Mouse (Mus musculus) thymus, adult 2 months (tissue): ENCODE data around the gene Olfr214. TPM values are rescaled to one million over a fixed set of nuclear protein-coding genes. Genes with fewer than 3 reads are reported as not detected.
"Not testable (repeated sequence)": the region's sequence is repeated elsewhere in the genome, so short reads cannot be mapped to it uniquely, and the experiment has no call there.

Experiments
- DNase-seq: peaks from one replicate; pipeline ENCODE4 v3.0.0; 2021
- H3K27ac ChIP-seq: fragments of 200-500 bp; 2 replicates; pipeline ENCODE4 v1.5.1; 2012; ENCODE audit warnings: low read length, control low read depth; ENCODE audit not compliant: control insufficient read depth, insufficient read depth
- H3K27me3 ChIP-seq: fragments of 200-500 bp; 2 replicates; pipeline ENCODE4 v1.6.1; 2012; ENCODE audit warnings: mild to moderate bottlenecking, low read length, moderate library complexity, mixed read lengths; ENCODE audit not compliant: control insufficient read depth, insufficient read depth
- H3K36me3 ChIP-seq: fragments of 200-500 bp; 2 replicates; pipeline ENCODE4 v1.6.1; 2012; ENCODE audit warnings: mild to moderate bottlenecking, low read length, moderate library complexity; ENCODE audit not compliant: control insufficient read depth, insufficient read depth
- H3K4me1 ChIP-seq: fragments of 200-500 bp; replicated peaks from 2 replicates; pipeline ENCODE4 v1.6.1; 2012; ENCODE audit warnings: low read length; ENCODE audit not compliant: control insufficient read depth, insufficient read depth
- H3K4me3 ChIP-seq: fragments of 200-500 bp; 2 replicates; pipeline ENCODE4 v1.5.1; 2012; ENCODE audit warnings: mild to moderate bottlenecking, low read length, control low read depth, moderate library complexity; ENCODE audit not compliant: control insufficient read depth, insufficient read depth
- CTCF ChIP-seq: fragments of 200-500 bp; IDR thresholded peaks from 2 replicates; pipeline ENCODE4 v1.5.1; 2012; ENCODE audit warnings: mild to moderate bottlenecking, control low read depth, low read length, moderate library complexity, borderline replicate concordance; ENCODE audit not compliant: control insufficient read depth, poor library complexity, insufficient read depth; ENCODE audit errors: extremely low read depth
- POLR2A ChIP-seq: fragments of 200-500 bp; IDR thresholded peaks from 2 replicates; pipeline ENCODE4 v1.6.1; 2012; ENCODE audit warnings: mild to moderate bottlenecking, low read length, control low read depth, moderate library complexity; ENCODE audit not compliant: control insufficient read depth, poor library complexity, insufficient read depth; ENCODE audit errors: extremely low read depth
- WGBS: fragments of 180-500 bp; shearing (Covaris S2); methylation state at CpG from one replicate; pipeline ENCODE4 v1.1.7; 2018; 5-methylcytosine and 5-hydroxymethylcytosine counted together
- polyA plus RNA-seq: library from polyadenylated mRNA; depleted of rRNA; stranded (reverse); fragments of >200 nt; gene quantifications from 2 replicates; pipeline ENCODE4 v1.2.3, GENCODE M21; 2012; rRNA removed

The Olfr214 gene
- polyA plus RNA-seq, result not detected in 2 replicates

DNA sequence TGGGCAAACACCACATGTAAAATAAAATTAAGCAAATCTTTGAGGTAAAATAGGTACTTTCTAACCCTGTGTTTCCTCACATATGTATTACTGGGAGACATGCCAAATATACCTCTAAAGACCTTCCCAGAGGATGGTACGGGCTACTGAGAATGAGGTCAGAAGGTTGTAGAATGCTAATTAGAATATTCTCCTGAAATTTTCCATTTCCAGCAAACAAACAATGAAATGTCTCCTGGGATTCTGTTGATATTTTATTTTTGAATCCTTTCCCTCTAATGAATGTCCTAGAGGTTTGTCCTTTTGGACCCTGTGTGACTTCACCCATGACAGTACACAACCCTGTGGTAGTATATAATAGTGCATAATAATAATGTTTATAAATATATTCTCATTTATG lies at the start of gene Olfr214:
Gene Olfr214 (plus strand): TSS at position 301 of the 400 bp plus-strand sequence.
- no peak for TF ChIP-seq CTCF
- no peak for TF ChIP-seq POLR2A
- DNase-seq, result no peak
- 95% methylated on average over 1 of the region's 1 CpGs for WGBS
- Histone ChIP-seq H3K4me1 (no peaks in the 10 kb centered on the region), H3K4me3 (no peak within 1 kb of the TSS), H3K27me3 (no peaks in the 10 kb centered on the region), H3K36me3 (no peaks in the 10 kb centered on the region), H3K27ac (no peak within 1 kb of the TSS)

DNA sequence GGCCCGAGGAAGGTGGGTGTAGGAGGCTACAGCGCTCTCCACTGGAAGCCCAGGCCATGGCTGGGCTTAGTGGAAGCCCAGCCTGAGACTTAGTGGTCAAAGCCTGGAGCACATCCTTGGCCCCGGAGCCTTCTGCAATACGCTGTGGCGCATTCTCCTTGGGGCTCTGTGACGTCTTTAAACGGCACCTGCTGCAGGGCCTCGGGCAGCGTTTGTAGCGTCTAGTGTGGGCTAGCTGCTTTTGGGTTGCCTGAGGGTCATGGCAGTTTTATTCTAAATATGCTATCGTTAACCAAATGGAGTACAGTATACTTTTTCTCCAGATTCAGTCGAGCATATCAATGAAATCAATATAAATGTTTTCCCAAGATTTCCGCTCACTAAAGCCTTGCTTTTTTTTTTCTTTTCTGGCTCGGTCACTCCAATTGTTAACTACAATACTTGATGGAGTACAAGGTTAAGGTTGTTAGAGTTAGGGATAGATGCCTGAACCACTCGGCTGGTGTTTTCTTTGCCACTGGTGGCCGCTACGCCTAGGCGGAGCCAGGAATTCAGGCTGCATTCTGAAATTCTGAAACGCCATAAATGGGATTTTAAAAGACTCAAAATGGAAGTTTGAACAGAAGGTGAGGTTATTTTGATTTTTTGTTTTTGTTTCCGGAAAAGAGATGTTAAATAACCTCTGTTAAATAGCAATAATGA lies 47.6 kb upstream of the Olfr214 start, which contains the start of gene Olfr212:
Gene Olfr212 (plus strand): TSS at position 215 of the 702 bp plus-strand sequence.
- 95% methylated on average over 20 of the region's 20 CpGs for WGBS
- not testable (repeated sequence) for H3K36me3 ChIP-seq, H3K4me1 ChIP-seq, H3K27me3 ChIP-seq, H3K4me3 ChIP-seq, H3K27ac ChIP-seq, DNase-seq

GRCm38 (mm10) chr6:116514832-116515231 lies 39.2 kb upstream of the Olfr214 start:
- no peak for TF ChIP-seq POLR2A
- TF ChIP-seq CTCF, result no peak
- H3K36me3 ChIP-seq, result no peaks in the 10 kb centered on the region
- no peak overlapping the region for H3K4me3 ChIP-seq
- no peak overlapping the region for H3K27ac ChIP-seq
- no peak for DNase-seq
- no peaks in the 10 kb centered on the region for H3K27me3 ChIP-seq
- no peaks in the 10 kb centered on the region for H3K4me1 ChIP-seq

DNA sequence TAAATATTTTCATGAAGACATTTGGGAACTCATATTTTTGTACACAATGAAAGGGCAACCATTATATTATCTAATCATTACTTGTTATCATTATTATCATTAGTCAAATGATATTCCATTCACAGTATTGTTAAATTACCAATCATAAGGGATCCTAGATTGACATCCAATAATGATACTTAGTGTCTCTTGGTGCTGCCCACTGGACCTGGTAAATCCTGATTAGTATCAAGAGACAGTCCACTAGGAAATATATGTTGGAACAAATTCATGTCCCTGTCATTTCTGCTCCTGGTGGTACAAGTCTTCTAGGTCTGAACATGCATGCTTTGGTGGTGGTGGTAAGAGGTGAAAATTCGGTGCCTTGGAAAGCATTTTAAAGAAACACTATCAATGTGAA lies 15.9 kb upstream of the Olfr214 start, which contains the start of gene Olfr213:
Gene Olfr213 (plus strand): TSS at position 301 of the 400 bp plus-strand sequence.
- Histone ChIP-seq H3K27ac (no peak within 1 kb of the TSS), H3K27me3 (no peaks in the 10 kb centered on the region), H3K4me3 (no peak within 1 kb of the TSS), H3K4me1 (no peaks in the 10 kb centered on the region), H3K36me3 (no peaks in the 10 kb centered on the region)
- 78% methylated on average over 1 of the region's 1 CpGs for WGBS
- no peak for DNase-seq
- TF ChIP-seq POLR2A (no peak), CTCF (no peak)

- no peaks in the 10 kb centered on the region for H3K36me3 ChIP-seq
- WGBS, result 13% methylated on average over 2 of the region's 2 CpGs
These were observed 11.5 kb upstream of the Olfr214 start for GRCm38 (mm10) chr6:116542500-116542899.

GRCm38 (mm10) chr6:116550841-116551240 lies 3.2 kb upstream of the Olfr214 start, which contains the start of gene Gm5580:
Gene Gm5580 (plus strand): TSS chr6:116551141.
- WGBS, result 98% methylated on average over 11 of the region's 11 CpGs
- not testable (repeated sequence) for H3K4me1 ChIP-seq, H3K4me3 ChIP-seq, H3K27ac ChIP-seq, H3K36me3 ChIP-seq, DNase-seq, H3K27me3 ChIP-seq

More at GRCm38 (mm10) chr6:116542500-116542899, 11.5 kb upstream of the Olfr214 start:
- TF ChIP-seq CTCF (no peak), POLR2A (no peak)
- Histone ChIP-seq H3K27me3 (no peaks in the 10 kb centered on the region), H3K4me1 (no peaks in the 10 kb centered on the region), H3K27ac (no peak overlapping the region), H3K4me3 (no peak overlapping the region)
- DNase-seq, result no peak

GRCm38 (mm10) chr6:116554952-116555351 lies 917 bp downstream of the Olfr214 start:
- 61% methylated on average over 3 of the region's 3 CpGs for WGBS

More at GRCm38 (mm10) chr6:116554952-116555351, 917 bp downstream of the Olfr214 start:
- Histone ChIP-seq H3K4me3 (no peak overlapping the region), H3K4me1 (no peaks in the 10 kb centered on the region), H3K27ac (no peak overlapping the region), H3K36me3 (no peaks in the 10 kb centered on the region), H3K27me3 (no peaks in the 10 kb centered on the region)
- no peak for DNase-seq
- TF ChIP-seq CTCF (no peak), POLR2A (no peak)
